Mouse (Mus musculus) WW6 (cell line): ENCODE results near the gene Gm20683.

ENCODE experiments used
- DNase-seq: peaks from one replicate; pipeline ENCODE4 v3.0.0-alpha.2; 2013; ENCODE audit warnings: low read depth, low spot score

The Gm20683 gene

DNA sequence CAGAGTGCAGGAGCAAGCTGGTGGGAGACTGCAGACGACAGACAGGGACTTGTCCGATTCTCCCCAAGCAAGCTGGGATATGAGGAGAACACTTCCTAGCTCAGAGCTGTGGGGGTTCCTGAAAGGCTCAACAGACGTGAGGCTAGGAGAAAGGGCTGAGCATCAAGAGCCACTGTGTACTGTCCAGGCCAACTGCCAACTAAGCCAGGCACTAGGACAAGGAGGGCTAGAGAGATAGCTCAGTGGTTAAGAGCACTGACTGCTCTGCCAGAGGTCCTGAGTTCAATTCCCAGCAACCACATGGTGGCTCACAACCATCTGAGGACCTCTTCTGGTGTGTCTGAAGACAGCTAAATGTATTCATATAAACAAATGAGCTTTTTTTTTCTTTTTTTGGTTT, 946 bp upstream of the Gm20683 start:
- DNase-seq = no peak

DNA sequence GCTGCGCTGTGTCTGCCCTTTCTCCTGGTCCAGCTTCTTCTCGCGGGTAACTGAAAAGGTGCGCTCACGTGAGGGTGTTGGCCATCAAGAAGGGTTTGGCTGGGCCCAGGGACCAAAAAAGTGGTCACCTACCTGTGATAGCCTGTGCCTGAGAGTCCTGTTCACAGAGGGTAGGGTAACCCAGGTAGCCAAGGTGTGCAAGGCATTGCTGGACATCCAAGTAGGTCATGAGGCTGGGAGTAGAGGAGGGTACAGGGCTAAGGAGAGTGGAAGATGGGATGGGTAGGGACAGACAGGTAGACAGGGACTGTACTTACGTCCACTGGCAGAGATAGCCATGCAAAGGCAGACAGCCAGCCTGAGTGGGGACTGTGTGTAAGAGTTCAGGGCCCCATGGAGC, 1.0 kb downstream of the Gm20683 start:
- no peak for DNase-seq

DNA sequence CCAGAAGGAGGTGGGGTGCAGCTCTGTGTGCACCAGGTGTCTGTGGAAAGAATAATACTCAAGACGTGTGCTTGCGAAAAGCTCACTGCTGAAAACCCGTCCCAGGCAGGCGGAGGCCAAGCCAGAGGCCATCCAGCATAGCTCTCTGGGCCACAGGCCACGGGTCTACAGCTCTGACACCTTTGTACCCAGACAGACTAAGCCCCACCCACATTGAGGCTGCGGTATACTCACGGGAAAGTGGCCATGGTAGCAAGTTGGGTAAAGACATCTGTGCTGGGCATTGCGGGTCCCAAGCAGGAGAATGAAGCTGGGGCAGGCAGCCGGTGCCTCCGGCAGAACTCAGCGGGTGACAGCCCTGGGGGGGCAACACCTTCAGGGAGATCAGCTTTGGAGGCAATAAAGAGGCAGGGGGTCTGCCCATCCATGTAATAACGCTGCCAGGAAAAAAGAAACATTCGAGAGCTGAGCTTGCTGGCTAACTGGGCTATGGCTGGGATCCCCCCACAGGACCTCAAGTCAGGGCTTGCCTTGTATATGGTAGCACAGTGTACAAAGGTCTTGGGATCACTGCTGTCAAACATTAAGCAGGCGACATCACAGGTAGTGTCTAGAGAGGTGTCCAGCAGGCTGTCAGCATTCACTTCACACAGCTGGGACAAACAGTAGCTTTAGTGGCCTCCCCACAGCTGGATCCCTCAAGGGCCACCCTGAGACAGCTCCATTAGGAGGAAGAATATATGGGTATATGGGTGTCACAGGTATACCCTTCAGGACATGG, 1.9 kb downstream of the Gm20683 start:
- no peak for DNase-seq

DNA sequence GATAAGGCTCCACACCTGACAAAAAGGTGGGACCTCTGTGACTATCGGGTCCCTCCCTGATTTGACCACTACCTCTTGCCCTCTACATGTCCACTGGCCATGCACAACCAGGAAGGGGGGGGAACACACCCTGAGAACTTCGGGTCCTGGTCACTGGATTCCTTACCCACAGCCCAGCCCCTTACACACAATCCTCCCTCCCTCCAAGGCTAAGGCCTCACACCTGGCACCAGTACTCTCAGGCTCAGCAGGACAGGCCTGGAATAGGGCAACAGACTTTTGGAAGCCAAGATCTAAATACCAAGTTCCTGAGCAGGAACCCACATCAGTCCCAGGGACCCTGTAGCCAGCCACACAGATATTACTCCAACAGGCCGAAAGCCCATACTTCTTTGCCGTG, 2.7 kb downstream of the Gm20683 start:
- no peak for DNase-seq

DNA sequence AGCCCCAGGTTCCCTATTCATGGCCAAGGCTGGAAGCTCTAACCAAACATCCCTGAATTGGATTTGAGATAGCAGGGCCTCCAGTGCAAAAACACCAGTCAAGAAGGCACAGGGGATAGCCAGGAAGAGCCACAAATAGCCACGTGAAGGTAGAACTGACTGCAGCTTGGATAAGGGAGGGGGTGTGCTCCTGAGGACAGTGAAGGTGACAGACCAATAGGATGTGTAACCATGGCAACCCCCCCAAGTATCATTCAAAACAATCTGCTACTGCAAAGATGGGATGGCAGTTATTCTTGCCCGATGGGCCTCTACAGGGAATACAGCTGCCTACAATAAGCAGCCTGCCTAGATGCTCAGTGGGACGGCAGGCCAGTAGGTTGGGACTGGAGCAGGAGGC, 4.0 kb downstream of the Gm20683 start:
- no peak for DNase-seq

DNA sequence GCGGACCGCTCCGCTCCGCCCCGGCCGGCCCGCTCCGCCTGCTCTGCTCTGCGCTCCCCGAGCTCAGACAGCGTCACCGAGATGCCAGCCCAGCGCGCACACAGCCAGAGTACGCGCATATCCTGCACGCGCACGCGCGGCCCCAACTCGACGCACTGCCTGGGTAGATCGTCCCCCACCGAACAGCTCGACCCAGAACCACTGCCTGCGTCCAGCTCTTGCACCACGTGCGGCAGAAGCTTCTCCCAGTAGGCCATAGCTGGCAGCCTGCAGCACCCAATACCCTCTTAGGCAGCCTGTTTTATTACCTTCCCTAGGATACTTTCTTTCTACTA, 4.5 kb downstream of the Gm20683 start, which contains the start of gene Rhbdl1:
Gene Rhbdl1, minus strand, starts transcription at position 220 of the 335 bp plus-strand sequence.
- DNase-seq = no peak

DNA sequence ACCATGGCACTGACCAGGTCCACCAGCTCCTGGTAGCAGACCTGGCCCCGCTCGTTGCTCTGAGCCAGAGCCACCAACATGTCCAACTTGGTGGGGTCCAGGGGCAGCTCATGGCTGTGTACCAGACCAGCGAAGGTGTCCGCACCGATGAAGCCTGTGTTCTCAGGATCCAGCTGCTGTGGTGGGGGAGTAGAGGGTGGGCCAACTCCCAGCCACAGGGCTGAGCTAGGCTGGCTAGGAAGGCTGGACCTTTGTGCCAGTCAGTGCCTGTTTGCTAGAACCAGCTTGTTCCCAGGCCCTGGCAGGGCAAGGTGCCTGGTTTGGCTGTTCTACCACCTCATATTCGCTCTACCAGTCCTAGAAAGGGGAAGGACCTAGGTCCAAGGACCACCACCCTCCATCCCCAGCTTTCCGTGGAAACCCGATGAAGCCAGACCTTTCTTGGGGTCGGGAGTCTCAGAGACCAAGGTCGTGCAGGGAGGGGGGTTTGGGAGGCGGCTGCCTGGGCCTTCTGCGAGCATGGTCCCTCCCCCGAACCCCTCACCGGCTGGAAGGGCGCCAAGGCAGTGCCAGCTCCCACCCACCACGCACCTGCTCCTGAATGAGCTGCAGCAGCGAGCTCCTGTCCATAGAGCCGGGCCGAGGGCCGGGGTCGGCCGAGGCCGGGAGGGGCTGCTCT, 5.0 kb downstream of the Gm20683 start:
- no peak for DNase-seq

DNA sequence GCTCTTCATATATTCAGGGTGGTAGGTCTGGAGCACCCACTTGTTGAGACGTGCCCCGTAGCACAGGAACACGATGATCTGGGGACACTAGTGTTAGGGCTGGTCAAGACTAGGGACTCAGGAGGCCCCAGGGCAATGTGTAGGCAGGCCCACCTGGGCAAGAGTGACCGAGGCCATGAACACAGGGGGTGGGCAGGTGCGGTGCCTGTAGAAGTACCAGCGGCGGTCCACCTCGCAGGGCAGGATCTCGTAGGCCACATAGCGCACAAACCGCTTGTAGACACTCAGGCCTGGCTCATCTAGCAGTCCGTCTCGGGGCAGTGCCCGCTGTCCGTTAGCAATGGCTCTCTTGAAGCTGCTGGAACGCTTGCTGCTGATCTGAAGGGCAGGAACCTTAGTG, 5.7 kb downstream of the Gm20683 start:
- no peak for DNase-seq

DNA sequence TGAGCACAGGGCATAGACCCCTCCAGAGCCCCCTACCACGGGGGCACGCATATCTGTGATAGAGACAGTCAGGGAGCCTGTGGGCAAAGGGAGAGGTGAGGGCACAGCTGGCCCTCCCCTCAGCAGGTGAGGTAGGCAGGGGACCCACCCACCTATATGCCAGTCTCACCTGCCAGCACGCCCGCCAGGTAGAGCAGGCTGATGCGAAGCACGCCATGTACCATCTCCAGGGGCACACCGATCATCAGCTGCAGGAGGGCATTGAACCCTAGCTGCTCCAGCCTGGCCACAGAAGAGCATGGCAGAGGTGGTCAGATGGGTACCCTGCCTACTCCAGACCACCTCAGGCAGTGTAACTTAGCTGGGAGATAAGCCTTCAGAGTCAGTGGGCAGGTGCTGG, 6.3 kb downstream of the Gm20683 start:
- DNase-seq = no peak

DNA sequence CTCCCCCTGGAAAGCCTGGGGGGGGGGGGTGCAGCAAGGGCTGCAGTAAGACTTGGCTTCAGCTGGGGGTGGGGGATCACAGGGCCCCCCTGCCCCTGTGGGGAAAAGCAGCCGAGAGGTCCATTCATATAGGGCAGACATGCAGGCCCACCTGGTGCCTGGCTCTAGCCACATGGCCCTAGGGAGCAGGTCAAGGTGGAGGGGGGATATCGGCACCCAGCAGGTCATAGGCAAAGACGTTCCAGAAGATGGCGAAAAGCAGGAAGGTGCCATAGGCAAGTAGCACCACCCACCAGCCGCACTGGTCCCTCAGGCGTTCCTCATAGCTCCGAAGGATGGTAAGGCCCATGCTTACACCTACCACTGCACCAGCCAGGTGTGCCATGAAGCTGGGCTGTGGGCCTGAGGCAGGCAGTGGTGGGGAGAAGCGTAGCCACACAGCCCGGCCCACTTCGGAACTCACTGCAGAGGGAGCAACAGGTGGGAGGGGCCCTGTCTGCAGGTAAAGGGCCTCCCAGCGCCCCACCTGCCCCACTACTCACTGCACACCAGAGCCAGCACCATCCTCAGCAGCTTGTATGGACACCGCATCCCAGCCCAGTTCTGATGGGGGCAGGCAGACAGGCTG, 6.9 kb downstream of the Gm20683 start:
- no peak for DNase-seq

DNA sequence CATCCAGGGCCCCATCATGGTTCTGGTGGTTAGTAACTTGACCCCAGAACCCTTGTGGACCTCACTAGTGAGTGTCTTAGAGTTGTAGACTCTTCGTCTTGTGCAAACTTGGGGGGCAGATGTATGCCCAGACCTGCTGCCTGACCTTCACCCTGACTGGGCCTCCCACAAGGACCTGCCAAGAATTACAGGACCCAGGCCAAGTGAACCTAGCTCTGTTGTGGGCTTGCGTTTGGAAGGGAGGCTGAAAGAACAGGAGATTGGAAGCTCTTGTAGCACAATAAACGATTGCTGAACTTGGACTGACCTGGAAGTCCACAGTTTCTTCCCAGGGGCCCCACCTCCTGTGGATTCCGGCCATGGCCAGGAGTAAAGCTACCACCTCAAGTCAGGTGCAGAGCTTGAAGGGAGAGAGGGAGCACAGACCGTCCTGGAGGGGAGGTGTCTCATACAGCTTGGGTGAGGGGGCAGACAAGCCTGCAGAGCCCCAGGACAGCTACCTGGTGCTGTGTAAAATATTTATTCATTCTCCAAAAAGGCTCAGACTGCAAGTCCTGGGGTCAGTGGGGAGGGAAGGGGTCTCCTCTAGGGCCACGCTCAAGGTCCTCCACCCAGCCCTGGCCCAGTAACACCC, 7.5 kb downstream of the Gm20683 start:
- DNase-seq = no peak

DNA sequence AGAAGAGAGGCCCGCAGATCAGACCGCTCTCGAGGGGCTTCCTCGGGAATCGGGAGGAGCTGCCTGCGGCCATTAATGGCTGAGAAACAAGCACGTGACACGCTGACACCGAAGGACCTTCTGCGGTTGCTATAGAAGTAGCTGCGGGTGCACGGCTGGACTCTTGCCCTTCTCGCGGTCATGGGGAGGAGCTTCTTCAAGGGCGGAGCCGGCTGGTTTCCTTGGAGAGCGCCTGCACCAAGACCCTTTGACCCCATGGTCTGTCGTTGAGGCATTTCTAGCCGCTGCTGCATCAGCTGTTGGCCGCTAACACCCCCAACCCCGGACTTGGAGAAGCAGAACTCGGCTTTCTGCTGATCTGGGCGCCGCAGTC, 8.3 kb downstream of the Gm20683 start, which contains the start of gene Stub1:
Gene Stub1, minus strand, starts transcription at position 114 of the 373 bp plus-strand sequence.
- DNase-seq = no peak

DNA sequence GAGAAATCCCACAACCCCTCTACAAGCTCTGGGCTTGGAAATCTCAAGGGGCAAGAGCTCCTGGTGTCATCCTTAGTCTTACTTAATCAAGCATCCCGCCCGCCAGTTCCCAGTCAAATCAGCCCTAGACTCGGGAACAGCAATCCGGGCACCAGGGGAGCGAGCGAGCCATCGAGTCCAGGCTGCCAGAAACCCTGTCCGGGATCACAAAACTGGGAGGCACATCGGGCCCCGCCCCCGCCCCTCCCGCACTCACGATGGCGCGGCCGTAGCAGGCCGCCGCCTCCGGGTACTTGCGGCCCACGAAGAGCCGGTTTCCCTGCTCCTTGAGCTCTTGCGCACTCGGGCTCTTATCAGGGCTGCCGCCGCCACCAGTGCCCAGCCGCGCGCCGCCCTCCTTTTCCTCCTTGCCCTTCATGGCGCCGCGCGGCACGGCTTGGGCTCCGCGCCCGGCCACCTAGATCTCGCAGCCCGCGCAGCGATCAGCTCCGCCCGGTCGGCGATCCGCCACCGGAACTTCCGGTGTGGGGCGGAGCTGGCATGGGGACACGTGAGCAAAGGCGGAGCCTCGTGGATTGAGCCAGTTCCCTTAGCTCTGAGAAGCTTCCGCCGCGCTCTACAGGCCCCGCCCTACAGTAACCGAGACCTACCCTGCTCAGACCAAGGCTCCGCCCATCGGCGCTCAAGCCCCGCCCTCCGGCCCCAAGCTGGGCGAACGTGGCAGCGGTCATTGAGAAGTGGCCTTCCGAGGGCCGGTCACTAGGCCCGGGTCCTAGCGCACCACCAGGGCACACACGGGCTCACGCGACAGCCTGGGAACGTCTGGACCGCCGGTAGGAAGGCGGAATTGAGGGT, 8.9 kb downstream of the Gm20683 start:
- peak; percentile 96 for DNase-seq

DNA sequence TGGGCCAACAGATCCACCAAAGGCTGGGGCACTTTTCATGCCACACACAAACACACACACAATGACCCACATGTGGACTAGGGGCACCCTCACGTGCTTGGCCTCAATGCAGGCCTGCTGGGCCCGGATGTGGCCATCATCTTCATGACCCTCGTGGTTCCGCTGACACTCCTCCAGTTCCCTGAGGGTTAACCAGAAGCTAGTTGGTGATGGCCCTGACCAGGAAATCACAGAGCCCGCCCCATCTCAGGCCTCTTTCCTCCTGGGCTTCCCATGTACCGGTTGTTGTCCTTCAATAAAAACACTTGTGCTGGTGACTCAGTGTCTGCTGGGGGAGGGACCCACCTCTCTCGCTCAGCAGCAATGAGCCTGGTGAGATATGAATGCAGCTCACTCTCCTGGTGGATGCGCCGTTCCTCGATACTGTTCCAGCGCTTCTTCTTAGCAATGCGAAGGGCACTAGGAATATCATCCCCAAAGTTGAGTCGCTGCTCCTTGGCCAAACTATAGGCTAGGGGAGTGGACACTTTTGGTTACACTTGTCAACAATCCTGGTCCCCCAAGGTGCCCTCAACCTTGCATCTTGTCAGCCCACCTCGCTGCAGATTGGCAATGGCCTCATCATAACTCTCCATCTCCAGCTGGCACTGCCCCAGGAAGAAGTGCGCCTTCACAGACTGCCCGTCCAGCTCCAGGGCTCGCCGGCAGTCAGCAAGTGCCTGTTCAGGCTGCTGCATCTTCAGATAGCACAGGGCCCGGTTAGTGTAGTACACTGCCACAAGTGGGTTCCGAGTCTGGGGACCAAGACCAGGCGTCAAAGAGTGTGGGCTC, 9.9 kb downstream of the Gm20683 start:
- DNase-seq = no peak

DNA sequence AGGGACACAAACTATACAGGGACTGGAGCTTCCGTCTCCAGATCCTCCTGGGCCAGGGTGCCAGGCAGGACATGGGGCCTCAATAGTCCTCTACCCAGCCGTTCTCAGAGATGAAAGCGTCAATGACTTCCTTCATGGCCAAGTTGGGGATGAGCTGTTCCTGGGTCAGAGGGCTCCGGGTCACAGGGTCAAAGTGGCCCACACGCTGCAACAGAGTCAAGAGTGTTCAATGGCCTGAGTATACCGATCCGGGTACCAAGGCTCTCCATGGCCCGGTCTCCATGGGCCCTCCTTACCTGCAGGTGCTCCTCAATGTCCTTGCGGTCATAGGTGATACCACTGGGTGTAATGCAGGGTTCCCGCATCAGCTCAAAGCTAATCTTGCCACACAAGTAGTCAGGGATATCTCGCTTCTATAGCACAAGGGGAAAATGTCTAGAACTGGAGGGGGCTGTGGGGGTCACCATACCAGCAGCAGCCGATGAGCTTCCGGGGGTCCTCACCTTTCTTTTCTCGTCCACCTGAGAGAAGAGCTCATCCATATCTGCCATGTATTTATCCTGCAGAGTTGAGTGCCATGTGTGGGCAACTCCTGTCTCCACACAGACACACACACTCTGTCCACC, 10.6 kb downstream of the Gm20683 start:
- DNase-seq = no peak

DNA sequence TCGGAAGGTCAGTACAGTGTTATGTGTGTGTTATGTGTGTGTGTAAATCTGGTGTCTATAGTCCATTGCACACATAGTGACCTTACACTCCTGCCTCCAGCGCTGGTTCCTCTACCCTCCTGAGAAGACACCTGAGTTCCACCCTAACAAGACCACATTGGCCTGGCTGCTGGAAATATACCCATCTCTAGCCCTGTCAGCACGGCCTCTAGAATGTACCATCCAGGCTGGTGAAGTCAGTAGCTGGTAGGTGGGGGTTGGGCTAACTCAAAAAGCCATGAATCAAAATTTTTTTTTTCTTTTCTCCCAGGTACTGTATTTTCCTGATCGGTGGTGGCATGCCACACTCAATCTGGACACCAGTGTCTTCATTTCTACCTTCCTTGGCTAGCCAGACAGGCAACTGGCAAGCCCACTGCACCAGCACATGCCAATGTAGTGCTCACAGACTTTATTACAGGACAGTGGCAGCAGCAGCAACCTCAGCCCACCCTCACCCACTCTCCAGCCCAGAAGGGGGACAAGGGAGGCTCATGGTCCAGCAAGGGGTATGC, 11.3 kb downstream of the Gm20683 start:
- DNase-seq = no peak

DNA sequence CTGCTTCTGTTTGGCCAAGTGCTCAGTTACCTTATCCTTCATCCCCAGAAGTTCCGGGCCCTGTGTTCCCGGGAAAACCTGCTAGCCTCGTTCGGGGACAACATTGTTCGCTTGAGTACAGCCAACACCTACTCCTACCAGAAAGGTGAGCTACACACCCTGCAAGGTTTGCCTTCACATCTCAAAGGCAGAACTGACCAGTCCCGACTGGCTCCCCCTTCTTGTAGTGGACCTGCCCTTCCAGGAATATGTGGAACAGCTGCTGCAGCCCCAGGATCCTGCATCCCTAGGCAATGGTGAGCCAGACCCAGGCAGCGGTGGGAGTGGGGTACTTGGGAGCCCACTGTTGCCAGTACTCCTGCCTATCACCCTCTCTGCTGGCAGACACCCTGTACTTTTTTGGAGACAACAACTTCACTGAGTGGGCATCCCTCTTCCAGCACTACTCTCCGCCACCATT, 12.0 kb downstream of the Gm20683 start:
- DNase-seq = no peak

DNA sequence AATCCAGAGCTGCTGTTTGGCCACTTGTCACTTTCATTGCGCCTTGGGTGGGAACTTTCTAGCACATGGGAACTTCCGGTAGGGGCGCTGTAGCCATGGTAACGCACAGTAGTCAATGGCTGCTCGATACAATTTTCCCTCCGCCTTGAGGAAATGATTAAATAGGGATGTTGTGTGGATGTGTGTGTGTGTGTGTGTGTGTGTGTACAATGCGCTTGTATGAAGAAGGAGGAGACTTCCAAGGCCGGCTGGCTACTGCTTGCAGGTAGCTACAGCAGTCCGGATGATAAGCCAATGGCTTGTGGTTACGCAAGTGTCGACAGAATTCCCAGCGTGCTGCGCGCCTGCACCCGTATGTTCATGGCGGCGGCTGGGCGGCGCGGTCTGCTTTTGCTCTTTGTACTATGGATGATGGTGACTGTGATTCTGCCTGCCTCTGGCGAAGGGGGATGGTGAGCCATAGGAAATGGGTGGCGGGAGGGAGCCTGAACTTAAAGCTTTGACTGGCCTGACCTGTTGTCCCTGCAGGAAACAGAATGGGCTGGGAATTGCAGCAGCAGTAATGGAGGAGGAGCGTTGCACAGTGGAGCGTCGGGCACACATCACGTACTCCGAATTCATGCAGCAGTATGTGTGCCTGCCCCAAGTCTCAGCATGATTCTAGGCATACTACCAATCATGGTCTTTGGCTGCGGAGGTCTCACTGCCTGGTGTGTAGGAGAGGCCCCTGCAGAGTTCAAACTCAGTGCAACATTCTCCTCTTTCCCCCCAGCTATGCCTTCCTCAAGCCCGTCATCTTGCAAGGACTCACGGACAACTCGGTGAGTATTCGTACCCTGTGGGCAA, 12.6 kb downstream of the Gm20683 start, which contains the start of gene Jmjd8:
Gene Jmjd8, plus strand, starts transcription at position 156 of the 846 bp plus-strand sequence.
- DNase-seq = no peak

DNA sequence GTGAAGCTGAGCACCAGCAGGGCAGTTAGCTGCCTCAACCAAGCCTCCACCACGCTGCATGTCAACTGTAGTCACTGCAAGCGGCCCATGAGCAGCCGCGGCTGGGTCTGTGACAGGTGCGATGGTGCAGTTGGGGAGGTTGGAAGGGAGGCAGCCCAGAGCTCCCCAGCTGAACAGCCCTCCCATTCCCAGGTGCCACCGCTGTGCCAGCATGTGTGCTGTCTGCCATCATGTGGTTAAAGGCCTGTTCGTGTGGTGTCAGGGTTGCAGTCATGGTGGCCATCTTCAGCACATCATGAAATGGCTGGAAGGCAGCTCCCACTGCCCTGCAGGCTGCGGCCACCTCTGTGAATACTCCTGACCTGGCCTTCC, 13.4 kb downstream of the Gm20683 start:
- no peak for DNase-seq
